Mouse (Mus musculus) thymus, postnatal 4 days (tissue): ENCODE results near the gene Sar1b.

Source experiments
- DNase-seq: peaks from one replicate; pipeline ENCODE4 v3.0.0; 2021

Sar1b gene

GRCm38 (mm10) chr11:51831962-51832909, 68.7 kb downstream of the Sar1b start:
- DNase-seq = no peak

- DNase-seq = no peak
Measured at GRCm38 (mm10) chr11:51832992-51833391, 69.5 kb downstream of the Sar1b start.

- no peak for DNase-seq
Measured at GRCm38 (mm10) chr11:51833393-51834066, 70.0 kb downstream of the Sar1b start.

GRCm38 (mm10) chr11:51834067-51834411, 70.6 kb downstream of the Sar1b start:
- no peak for DNase-seq

GRCm38 (mm10) chr11:51835598-51835997, 72.1 kb downstream of the Sar1b start:
- no peak for DNase-seq

- no peak for DNase-seq
Measured at GRCm38 (mm10) chr11:51836506-51836905, 73.0 kb downstream of the Sar1b start.

- DNase-seq = no peak
Measured at GRCm38 (mm10) chr11:51837164-51838153, 74.0 kb downstream of the Sar1b start.

GRCm38 (mm10) chr11:51839106-51839505, 75.6 kb downstream of the Sar1b start:
- no peak for DNase-seq

GRCm38 (mm10) chr11:51839973-51840372, 76.5 kb downstream of the Sar1b start:
- DNase-seq = no peak

- DNase-seq = no peak
Measured at GRCm38 (mm10) chr11:51840657-51841056, 77.2 kb downstream of the Sar1b start.

- no peak for DNase-seq
Measured at GRCm38 (mm10) chr11:51841149-51841548, 77.7 kb downstream of the Sar1b start.
